ENCODE assay signal across 15 mouse cellular contexts in genomic region chr7:31059919-31060620, GRCm38 (mm10). TPM values are rescaled to one million over a fixed set of nuclear protein-coding genes. Genes with fewer than 3 reads are reported as not detected.
DNase-seq lines count a peak whose midpoint lies in the region; ATAC-seq and TF ChIP-seq lines count a peak whose summit lies in the region.
"Had no signal": no experiment of that assay in that cellular context is flagged by ENCODE, and none has a peak within 500 bp of the region (broad histone marks: within the 10 kb centered on the region; RNA-seq: fewer than 3 reads in every experiment).

No protein-coding gene starts in this region.

- 0 out of 2 replicates have a peak overlapping the region, but pooled peaks have one; percentile 13 for H3K9ac ChIP-seq in heart, adult 2 months (ENCODE audit: low read depth, low read length)
- H3K9ac ChIP-seq in midbrain, postnatal 0 days (replicated peaks; ENCODE audit: low read length, poor library complexity, severe bottlenecking): no peak overlapping the region
- H3K9ac ChIP-seq in embryonic facial prominence, embryonic 12.5 days: no peak overlapping the region
- no peak overlapping the region for H3K9ac ChIP-seq in forebrain, embryonic 11.5 days (ENCODE audit: low read length)
- H3K9ac ChIP-seq: lung, embryonic 15.5 days had no signal

- H3K79me2 ChIP-seq in heart, adult 2 months (replicated peaks; ENCODE audit: control insufficient read depth, insufficient read depth, low read length): no peaks in the 10 kb centered on the region

- no peaks in the 10 kb centered on the region for H3K9me3 ChIP-seq in midbrain, embryonic 10.5 days (replicated peaks)
- no peaks in the 10 kb centered on the region for H3K9me3 ChIP-seq in midbrain, postnatal 0 days (ENCODE audit: low read length)
- no peaks in the 10 kb centered on the region for H3K9me3 ChIP-seq in embryonic facial prominence, embryonic 12.5 days
- H3K9me3 ChIP-seq in forebrain, embryonic 11.5 days (ENCODE audit: control insufficient read depth, low read length): no peaks in the 10 kb centered on the region
- H3K9me3 ChIP-seq: lung, embryonic 15.5 days; megakaryocyte, embryonic 14.5 days had no signal

- ATAC-seq in midbrain, postnatal 0 days (ENCODE audit: low FRiP score): no peak
- ATAC-seq in embryonic facial prominence, embryonic 12.5 days (ENCODE audit: insufficient number of reproducible peaks, insufficient read depth, low FRiP score, low TSS enrichment): no peak
- ATAC-seq in forebrain, embryonic 11.5 days (replicated peaks; ENCODE audit: low FRiP score): no peak

- no peak overlapping the region for H3K4me3 ChIP-seq in heart, adult 2 months
- no peak overlapping the region for H3K4me3 ChIP-seq in midbrain, embryonic 10.5 days
- H3K4me3 ChIP-seq in midbrain, postnatal 0 days (ENCODE audit: low read depth, low read length): no peak overlapping the region
- H3K4me3 ChIP-seq in embryonic facial prominence, embryonic 12.5 days: no peak overlapping the region
- 0 out of 2 replicates have a peak overlapping the region, but pooled peaks have one; percentile 2 for H3K4me3 ChIP-seq in olfactory bulb, adult 2 months (ENCODE audit: insufficient read depth, low read depth, low read length)
- H3K4me3 ChIP-seq in forebrain, embryonic 11.5 days (ENCODE audit: low read depth, low read length): no peak overlapping the region
- H3K4me3 ChIP-seq: lung, embryonic 15.5 days had no signal

- no peak for DNase-seq in heart, adult 2 months
- DNase-seq in heart, adult 9 months (ENCODE audit: low spot score in 2 of 2): no peak
- no peak for DNase-seq in midbrain, embryonic 10.5 days (ENCODE audit: low spot score)
- no peak for DNase-seq in midbrain, postnatal 0 days (ENCODE audit: low spot score)
- no peak for DNase-seq in urinary bladder, postnatal 10 days (ENCODE audit: low spot score)
- DNase-seq in forebrain, embryonic 11.5 days (ENCODE audit: low spot score): no peak
- DNase-seq: kidney, adult 8-10 months; thymus, postnatal 14 days had no signal

- WGBS in heart, adult 2 months: 72% methylated on average over 11 of the region's 11 CpGs
- WGBS in midbrain, embryonic 10.5 days: 65% methylated on average over 11 of the region's 11 CpGs
- 62% methylated on average over 11 of the region's 11 CpGs for WGBS in midbrain, postnatal 0 days
- 59% methylated on average over 11 of the region's 11 CpGs for WGBS in embryonic facial prominence, embryonic 12.5 days
- 62% methylated on average over 11 of the region's 11 CpGs for WGBS in olfactory bulb, adult 2 months
- 58% methylated on average over 11 of the region's 11 CpGs for WGBS in forebrain, embryonic 11.5 days

- no peak for TF ChIP-seq EP300 in heart, adult 2 months (IDR thresholded peaks at IDR 0.05; ENCODE audit: insufficient read depth, low read depth, low read length)

- TF ChIP-seq POLR2A in heart, adult 2 months (IDR thresholded peaks at IDR 0.05; ENCODE audit: insufficient read depth, low read depth, low read length): no peak
- TF ChIP-seq POLR2A in olfactory bulb, adult 2 months (IDR thresholded peaks at IDR 0.05; ENCODE audit: insufficient read depth, low read depth, low read length): no peak

- peak overlapping the region; percentile 41 for H3K27ac ChIP-seq in heart, adult 2 months
- peak overlapping the region; percentile 79 for H3K27ac ChIP-seq in midbrain, embryonic 10.5 days (replicated peaks)
- H3K27ac ChIP-seq in midbrain, postnatal 0 days (ENCODE audit: low read depth, low read length): no peak overlapping the region
- H3K27ac ChIP-seq in embryonic facial prominence, embryonic 12.5 days: peak overlapping the region; percentile 67
- H3K27ac ChIP-seq in olfactory bulb, adult 2 months (ENCODE audit: insufficient read depth, low read depth, low read length): no peak overlapping the region
- H3K27ac ChIP-seq in forebrain, embryonic 11.5 days (ENCODE audit: low read depth, low read length): no peak overlapping the region
- H3K27ac ChIP-seq: lung, embryonic 15.5 days had no signal

- H3K4me2 ChIP-seq in midbrain, postnatal 0 days (ENCODE audit: low read depth, low read length, poor library complexity, severe bottlenecking): no peak overlapping the region
- H3K4me2 ChIP-seq in embryonic facial prominence, embryonic 12.5 days (replicated peaks): no peak overlapping the region
- H3K4me2 ChIP-seq in forebrain, embryonic 11.5 days (ENCODE audit: low read depth, low read length, severe bottlenecking): no peak overlapping the region
- H3K4me2 ChIP-seq: liver, embryonic 11.5 days; lung, embryonic 15.5 days had no signal

- peaks cover 4% of the 10 kb centered on the region; the same call in 1 of the 2 replicates for H3K4me1 ChIP-seq in heart, adult 2 months (ENCODE audit: control insufficient read depth, insufficient read depth, low read length)
- peaks cover 22% of the 10 kb centered on the region for H3K4me1 ChIP-seq in midbrain, embryonic 10.5 days
- no peaks in the 10 kb centered on the region for H3K4me1 ChIP-seq in midbrain, postnatal 0 days (ENCODE audit: insufficient read depth, low read length)
- peaks cover 8% of the 10 kb centered on the region for H3K4me1 ChIP-seq in embryonic facial prominence, embryonic 12.5 days
- H3K4me1 ChIP-seq in olfactory bulb, adult 2 months (ENCODE audit: control insufficient read depth, insufficient read depth, low read length): peaks cover 5% of the 10 kb centered on the region
- H3K4me1 ChIP-seq in forebrain, embryonic 11.5 days (replicated peaks; ENCODE audit: control insufficient read depth, insufficient read depth, low read length): no peaks in the 10 kb centered on the region; the same call in 1 of the 2 replicates

- intact Hi-C loops in heart, adult 2 months (cut with DNase I): loop anchor here (1.0 to 5.0 kb wide), 3 partner anchors 21 to 112 kb away; no protein-coding TSS in a partner anchor

- H3K27me3 ChIP-seq in heart, adult 2 months (ENCODE audit: control insufficient read depth, insufficient read depth, low read length): no peaks in the 10 kb centered on the region
- peaks cover 9% of the 10 kb centered on the region; the same call in 1 of the 2 replicates for H3K27me3 ChIP-seq in midbrain, embryonic 10.5 days (ENCODE audit: low read depth, poor library complexity, severe bottlenecking)
- no peaks in the 10 kb centered on the region for H3K27me3 ChIP-seq in midbrain, postnatal 0 days (ENCODE audit: insufficient read depth, low read length)
- H3K27me3 ChIP-seq in embryonic facial prominence, embryonic 12.5 days: no peaks in the 10 kb centered on the region
- H3K27me3 ChIP-seq in forebrain, embryonic 11.5 days (ENCODE audit: control insufficient read depth, insufficient read depth, low read length): no peaks in the 10 kb centered on the region
- H3K27me3 ChIP-seq: lung, embryonic 15.5 days had no signal

- no peaks in the 10 kb centered on the region for H3K36me3 ChIP-seq in heart, adult 2 months (ENCODE audit: control insufficient read depth, insufficient read depth, low read length)
- H3K36me3 ChIP-seq in midbrain, embryonic 10.5 days: no peaks in the 10 kb centered on the region
- H3K36me3 ChIP-seq in midbrain, postnatal 0 days (ENCODE audit: insufficient read depth, low read length): no peaks in the 10 kb centered on the region
- H3K36me3 ChIP-seq in embryonic facial prominence, embryonic 12.5 days: no peaks in the 10 kb centered on the region
- no peaks in the 10 kb centered on the region for H3K36me3 ChIP-seq in forebrain, embryonic 11.5 days (ENCODE audit: control insufficient read depth, insufficient read depth, low read length)
- H3K36me3 ChIP-seq: lung, embryonic 15.5 days had no signal

- TF ChIP-seq CTCF in heart, adult 2 months (IDR thresholded peaks at IDR 0.05): no peak
- TF ChIP-seq CTCF in midbrain, postnatal 0 days (IDR thresholded peaks at IDR 0.05): no peak
- TF ChIP-seq CTCF in olfactory bulb, adult 2 months (IDR thresholded peaks at IDR 0.05; ENCODE audit: insufficient read depth, low read depth, low read length): no peak

RNA-seq across cellular contexts. Expression of gene Lgi4, which starts 0.9 kb away (rescaled TPM):
- total RNA-seq in heart, adult 2 months (2021): 1 to 10 TPM; 3.8 to 3.9 TPM
- polyA plus RNA-seq in heart, adult 2 months (2012; rRNA removed): 5.4 and 6.5 TPM in 2 replicates
- 1.1 and 1.2 TPM in 2 replicates for polyA plus RNA-seq in midbrain, embryonic 10.5 days (2016; fragmentation: Nextera tagmentation; extraction: Ambion mirVana)
- 1.2 and 1.3 TPM in 2 replicates for total RNA-seq in midbrain, postnatal 0 days (2014; rRNA removed)
- polyA plus RNA-seq in midbrain, postnatal 0 days (2015; fragmentation: Nextera tagmentation; extraction: Ambion mirVana): 0.56 and 0.81 TPM in 2 replicates
- polyA plus RNA-seq in embryonic facial prominence, embryonic 12.5 days (2016; fragmentation: Nextera tagmentation; extraction: Ambion mirVana): 1.5 and 2.0 TPM in 2 replicates
- not detected in 2 replicates for polyA plus RNA-seq in olfactory bulb, adult 2 months (2012; ENCODE audit: insufficient read depth, insufficient read length, low replicate concordance, missing spikeins)
- polyA plus RNA-seq in forebrain, embryonic 11.5 days (2014; fragmentation: Nextera tagmentation; extraction: Ambion mirVana): 0.36 and 0.44 TPM in 2 replicates
- total RNA-seq: MEL had no signal
- polyA plus RNA-seq: neural tube, embryonic 14.5 days had no signal

RNA-seq across cellular contexts. Expression of gene Fxyd1, which starts 3.1 kb away (rescaled TPM):
- 100 to 1,000 TPM; 839 to 985 TPM for total RNA-seq in heart, adult 2 months (2021)
- 1,788 and 1,851 TPM in 2 replicates for polyA plus RNA-seq in heart, adult 2 months (2012; rRNA removed)
- 3.5 and 6.8 TPM in 2 replicates for polyA plus RNA-seq in midbrain, embryonic 10.5 days (2016; fragmentation: Nextera tagmentation; extraction: Ambion mirVana)
- 7.0 and 7.4 TPM in 2 replicates for total RNA-seq in midbrain, postnatal 0 days (2014; rRNA removed)
- polyA plus RNA-seq in midbrain, postnatal 0 days (2015; fragmentation: Nextera tagmentation; extraction: Ambion mirVana): 20.4 and 22.2 TPM in 2 replicates
- polyA plus RNA-seq in embryonic facial prominence, embryonic 12.5 days (2016; fragmentation: Nextera tagmentation; extraction: Ambion mirVana): 24.2 and 31.1 TPM in 2 replicates
- not detected in 2 replicates for polyA plus RNA-seq in olfactory bulb, adult 2 months (2012; ENCODE audit: insufficient read depth, insufficient read length, low replicate concordance, missing spikeins)
- polyA plus RNA-seq in forebrain, embryonic 11.5 days (2014; fragmentation: Nextera tagmentation; extraction: Ambion mirVana): 2.9 and 4.0 TPM in 2 replicates
- total RNA-seq: MEL had no signal

RNA-seq across cellular contexts. Expression of gene Fxyd7, which starts 8.8 kb away (rescaled TPM):
- 1 to 10 TPM in 1 of 2 experiments, under 1 TPM in 1; 0.63 to 1.5 TPM for total RNA-seq in heart, adult 2 months (2021)
- polyA plus RNA-seq in heart, adult 2 months (2012; rRNA removed): 2.9 and 3.4 TPM in 2 replicates
- 0.70 and 2.8 TPM in 2 replicates for polyA plus RNA-seq in midbrain, embryonic 10.5 days (2016; fragmentation: Nextera tagmentation; extraction: Ambion mirVana)
- total RNA-seq in midbrain, postnatal 0 days (2014; rRNA removed): 189 and 285 TPM in 2 replicates
- polyA plus RNA-seq in midbrain, postnatal 0 days (2015; fragmentation: Nextera tagmentation; extraction: Ambion mirVana): 455 and 516 TPM in 2 replicates
- polyA plus RNA-seq in embryonic facial prominence, embryonic 12.5 days (2016; fragmentation: Nextera tagmentation; extraction: Ambion mirVana): 26.0 and 36.0 TPM in 2 replicates
- polyA plus RNA-seq in olfactory bulb, adult 2 months (2012; ENCODE audit: insufficient read depth, insufficient read length, low replicate concordance, missing spikeins): not detected in 2 replicates
- 4.1 and 4.9 TPM in 2 replicates for polyA plus RNA-seq in forebrain, embryonic 11.5 days (2014; fragmentation: Nextera tagmentation; extraction: Ambion mirVana)
- total RNA-seq: MEL had no signal

RNA-seq across cellular contexts. Expression of gene Fxyd3, which starts 16.4 kb away (rescaled TPM):
- total RNA-seq in heart, adult 2 months (2021): 1 to 10 TPM; 1.6 to 2.5 TPM
- 4.9 and 5.5 TPM in 2 replicates for polyA plus RNA-seq in heart, adult 2 months (2012; rRNA removed)
- polyA plus RNA-seq in midbrain, embryonic 10.5 days (2016; fragmentation: Nextera tagmentation; extraction: Ambion mirVana): 3.0 and 3.4 TPM in 2 replicates
- 3.7 TPM in 1 of 2 replicates, not detected in the other for total RNA-seq in midbrain, postnatal 0 days (2014; rRNA removed)
- polyA plus RNA-seq in midbrain, postnatal 0 days (2015; fragmentation: Nextera tagmentation; extraction: Ambion mirVana): 0.47 TPM in 1 of 2 replicates, not detected in the other
- polyA plus RNA-seq in embryonic facial prominence, embryonic 12.5 days (2016; fragmentation: Nextera tagmentation; extraction: Ambion mirVana): 16.6 and 19.2 TPM in 2 replicates
- not detected in 2 replicates for polyA plus RNA-seq in olfactory bulb, adult 2 months (2012; ENCODE audit: insufficient read depth, insufficient read length, low replicate concordance, missing spikeins)
- polyA plus RNA-seq in forebrain, embryonic 11.5 days (2014; fragmentation: Nextera tagmentation; extraction: Ambion mirVana): 2.0 and 3.3 TPM in 2 replicates
- total RNA-seq: MEL had no signal
- polyA plus RNA-seq: neural tube, embryonic 14.5 days had no signal

RNA-seq across cellular contexts. Expression of gene Fxyd5, which starts 17.8 kb away (rescaled TPM):
- total RNA-seq in heart, adult 2 months (2021): 10 to 100 TPM; 30.5 to 31.1 TPM
- 45.0 and 55.2 TPM in 2 replicates for polyA plus RNA-seq in heart, adult 2 months (2012; rRNA removed)
- polyA plus RNA-seq in midbrain, embryonic 10.5 days (2016; fragmentation: Nextera tagmentation; extraction: Ambion mirVana): 10.2 and 10.8 TPM in 2 replicates
- 23.1 and 48.0 TPM in 2 replicates for total RNA-seq in midbrain, postnatal 0 days (2014; rRNA removed)
- polyA plus RNA-seq in midbrain, postnatal 0 days (2015; fragmentation: Nextera tagmentation; extraction: Ambion mirVana): 31.9 and 32.9 TPM in 2 replicates
- polyA plus RNA-seq in embryonic facial prominence, embryonic 12.5 days (2016; fragmentation: Nextera tagmentation; extraction: Ambion mirVana): 11.0 and 13.6 TPM in 2 replicates
- not detected in 2 replicates for polyA plus RNA-seq in olfactory bulb, adult 2 months (2012; ENCODE audit: insufficient read depth, insufficient read length, low replicate concordance, missing spikeins)
- polyA plus RNA-seq in forebrain, embryonic 11.5 days (2014; fragmentation: Nextera tagmentation; extraction: Ambion mirVana): 10.2 and 12.9 TPM in 2 replicates

Comparison
In these comparisons a context has a peak if more than half of its experiments do, and no peak if none do; other contexts are left out.
1. H3K27ac ChIP-seq: peak in heart, adult 2 months (single experiment), midbrain, embryonic 10.5 days (single experiment) and embryonic facial prominence, embryonic 12.5 days (single experiment); none in midbrain, postnatal 0 days (single experiment), olfactory bulb, adult 2 months (single experiment) and forebrain, embryonic 11.5 days (single experiment).
2. RNA of gene Fxyd7, which starts 8.8 kb away (polyA plus RNA-seq): 455 to 516 TPM in midbrain, postnatal 0 days; 26.0 to 36.0 TPM in embryonic facial prominence, embryonic 12.5 days, 4.1 to 4.9 TPM in forebrain, embryonic 11.5 days, 2.9 to 3.4 TPM in heart, adult 2 months, 0.70 to 2.8 TPM in midbrain, embryonic 10.5 days and not detected in olfactory bulb, adult 2 months; every median in the first group is over 10 times any median in the second.
3. RNA of gene Fxyd1, which starts 3.1 kb away (polyA plus RNA-seq): 1,788 to 1,851 TPM in heart, adult 2 months; 24.2 to 31.1 TPM in embryonic facial prominence, embryonic 12.5 days, 20.4 to 22.2 TPM in midbrain, postnatal 0 days, 3.5 to 6.8 TPM in midbrain, embryonic 10.5 days, 2.9 to 4.0 TPM in forebrain, embryonic 11.5 days and not detected in olfactory bulb, adult 2 months; every median in the first group is over 10 times any median in the second.